Mouse (Mus musculus) adrenal gland, adult 2 months (tissue): Measurements from ENCODE around the gene Cnot10. TPM values are rescaled to one million over a fixed set of nuclear protein-coding genes. Genes with fewer than 3 reads are reported as not detected.

ENCODE experiments used
- DNase-seq: peaks from one replicate; pipeline ENCODE4 v3.0.0; 2021
- long read RNA-seq: library from polyadenylated mRNA; stranded (forward); transcript quantifications from one replicate; pipeline ENCODE4 v2.0.0, GENCODE M21; 2021
- polyA plus RNA-seq: library from polyadenylated mRNA; depleted of rRNA; stranded (reverse); fragments of >200 nt; gene quantifications from 2 replicates; pipeline ENCODE4 v1.2.3, GENCODE M21; 2012; rRNA removed
- total RNA-seq, 2 experiments: library from RNA; stranded (reverse); gene quantifications; 2 replicates each; pipeline ENCODE4 v1.2.3; 2021

Cnot10 gene
- 10 to 100 TPM; 31.9 to 36.2 TPM for total RNA-seq
- polyA plus RNA-seq, result 13.8 and 16.8 TPM in 2 replicates
- long read RNA-seq, transcript Cnot10-201 (20 exons, 2,853 nt), result major isoform, 11 of 27 reads
- long read RNA-seq, partial matches to known transcripts, result 3 of 27 reads
- long read RNA-seq, other reads (novel, unspliced or antisense), result 11 of 27 reads

GRCm38 (mm10) chr9:114639839-114640646 is at the start of gene Cnot10:
Cnot10 (minus strand) TSS chr9:114640184.
- peak; percentile 98 for DNase-seq

DNA sequence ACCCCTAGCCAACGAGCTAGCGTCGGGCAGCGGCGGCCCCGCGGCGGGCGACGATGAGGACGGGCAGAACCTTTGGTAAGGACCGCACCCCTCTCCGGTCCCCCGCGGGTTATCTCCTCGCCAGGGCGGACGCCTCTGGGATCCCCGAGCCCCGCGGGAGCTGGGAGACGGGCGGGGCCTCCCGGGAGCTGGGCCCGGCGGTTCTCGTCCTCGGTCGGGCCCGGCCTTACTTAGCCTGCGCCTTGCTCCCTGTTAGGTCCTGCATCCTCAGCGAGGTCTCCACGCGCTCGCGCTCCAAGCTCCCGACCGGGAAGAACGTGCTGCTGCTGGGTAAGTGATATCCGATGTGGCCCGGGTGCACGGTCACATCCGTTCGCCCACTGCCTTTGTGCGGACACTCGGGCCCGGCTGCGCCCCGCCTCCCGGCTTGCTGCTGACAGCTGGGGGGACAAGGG is 49.0 kb upstream of the Cnot10 start:
- no peak for DNase-seq

- peak; percentile 99 for DNase-seq
Measured at GRCm38 (mm10) chr9:114688252-114688952, 48.4 kb upstream of the Cnot10 start, which contains the start of gene Dync1li1. Dync1li1 (plus strand) TSS chr9:114688790.

DNA sequence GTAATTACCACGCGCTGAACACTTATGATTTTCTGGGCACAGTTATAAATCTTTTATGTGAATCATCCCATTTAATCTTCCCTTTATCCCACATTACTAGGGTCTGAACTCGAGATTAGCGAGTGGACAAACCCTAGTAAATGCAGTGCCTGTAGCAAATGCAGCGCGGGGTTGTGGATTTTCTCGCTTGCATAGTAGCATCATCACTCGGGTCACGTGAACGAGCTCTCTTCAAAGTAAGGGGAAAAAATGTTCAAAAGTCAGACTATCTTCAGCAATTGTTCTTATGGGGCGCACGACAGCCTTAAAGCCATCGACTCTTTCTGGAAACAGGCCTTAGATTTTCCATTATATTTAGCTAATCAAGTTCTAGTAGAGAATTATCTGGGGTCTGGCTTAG is 47.7 kb upstream of the Cnot10 start:
- no peak for DNase-seq

- DNase-seq, result no peak
Measured at GRCm38 (mm10) chr9:114686245-114686644, 46.3 kb upstream of the Cnot10 start.

DNA sequence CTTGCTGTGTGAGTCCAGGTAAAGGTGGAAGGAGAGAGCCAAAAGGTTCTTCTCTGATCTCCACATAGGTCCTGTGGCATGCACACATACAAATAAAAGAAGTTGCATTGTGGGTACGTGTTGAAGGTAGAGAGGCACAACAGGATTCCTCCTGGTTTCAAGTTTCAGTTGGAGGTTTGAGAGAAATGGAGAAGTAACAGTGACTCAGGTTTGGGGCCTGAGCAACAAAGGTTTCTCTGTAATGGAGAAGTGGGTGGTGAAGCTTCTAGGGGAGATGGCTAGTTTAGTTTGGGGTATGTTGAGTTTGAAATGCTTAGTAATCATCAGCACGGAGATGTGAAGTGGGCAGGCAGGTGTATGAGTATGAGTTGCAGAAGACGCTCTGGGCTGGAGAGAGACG is 42.2 kb upstream of the Cnot10 start:
- no peak for DNase-seq

- DNase-seq, result no peak
Measured at GRCm38 (mm10) chr9:114680531-114680930, 40.5 kb upstream of the Cnot10 start.

GRCm38 (mm10) chr9:114679944-114680343 is 40.0 kb upstream of the Cnot10 start:
- DNase-seq, result no peak

GRCm38 (mm10) chr9:114678576-114678975 is 38.6 kb upstream of the Cnot10 start:
- DNase-seq, result no peak

GRCm38 (mm10) chr9:114673626-114674025 is 33.6 kb upstream of the Cnot10 start:
- no peak for DNase-seq

GRCm38 (mm10) chr9:114672703-114673561 is 32.9 kb upstream of the Cnot10 start:
- DNase-seq, result peak; percentile 17

DNA sequence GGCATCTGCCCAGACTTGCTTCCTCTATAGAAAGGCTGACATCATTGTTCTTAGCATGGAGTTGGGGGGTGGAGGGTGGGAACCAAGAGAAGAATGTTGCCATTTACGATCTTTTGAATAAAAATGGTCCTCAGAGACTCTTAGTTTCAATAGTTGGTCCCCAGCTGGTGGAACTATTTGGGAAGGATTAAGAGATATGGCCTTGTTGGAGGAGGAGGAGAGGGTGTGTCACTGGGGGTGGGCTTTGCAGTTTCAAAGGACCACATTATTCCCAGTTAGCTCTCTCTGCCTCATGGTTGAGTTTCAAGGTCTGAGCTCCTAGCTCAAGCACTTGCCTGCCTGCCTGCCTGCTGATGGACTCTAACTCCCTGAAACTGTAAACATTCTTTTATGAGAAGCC is 32.0 kb upstream of the Cnot10 start:
- no peak for DNase-seq

GRCm38 (mm10) chr9:114669011-114669410 is 29.0 kb upstream of the Cnot10 start:
- no peak for DNase-seq

DNA sequence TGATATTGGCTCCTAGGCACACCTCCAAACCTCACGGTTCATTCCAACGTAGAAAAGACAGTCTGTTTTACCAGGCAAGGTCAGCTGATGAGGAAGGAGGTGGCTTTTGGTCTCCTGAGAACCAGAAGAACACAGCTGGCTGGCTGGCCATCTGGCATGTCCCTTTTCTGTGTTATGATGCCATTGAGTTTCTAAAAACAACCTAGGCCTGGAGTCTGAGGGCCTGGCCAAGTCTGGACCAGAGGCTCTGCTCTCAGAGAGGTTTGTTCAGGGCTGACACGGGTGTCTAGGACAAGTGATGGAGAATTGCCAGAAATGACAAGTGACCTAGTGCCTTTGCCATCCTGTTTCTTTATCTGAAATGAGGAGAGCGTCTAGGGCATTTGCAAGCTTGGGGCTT is 28.1 kb upstream of the Cnot10 start:
- no peak for DNase-seq

GRCm38 (mm10) chr9:114666858-114667257 is 26.9 kb upstream of the Cnot10 start:
- DNase-seq, result no peak

- no peak for DNase-seq
Measured at GRCm38 (mm10) chr9:114663782-114664181, 23.8 kb upstream of the Cnot10 start.

DNA sequence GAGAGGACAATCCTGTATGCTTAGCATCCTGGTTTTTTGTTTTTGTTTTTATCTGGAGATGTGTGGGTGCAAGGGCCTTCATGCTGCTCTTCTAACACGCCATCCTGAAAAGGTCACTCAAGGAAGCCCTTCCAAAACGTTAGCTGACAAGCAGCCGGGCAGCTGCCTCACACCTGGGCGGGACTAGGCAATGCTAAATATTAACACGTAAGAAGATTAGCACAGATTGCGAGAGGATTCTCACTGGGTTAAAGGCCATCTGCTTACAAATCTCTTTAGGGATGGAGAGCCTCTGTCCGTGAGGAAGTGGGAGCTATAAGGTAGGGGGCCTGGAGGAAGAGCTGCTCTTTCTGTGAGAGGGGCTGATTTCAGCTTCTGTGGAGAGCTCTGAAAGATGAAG is 22.0 kb upstream of the Cnot10 start:
- no peak for DNase-seq

GRCm38 (mm10) chr9:114660983-114661382 is 21.0 kb upstream of the Cnot10 start:
- no peak for DNase-seq

GRCm38 (mm10) chr9:114660506-114660905 is 20.5 kb upstream of the Cnot10 start:
- DNase-seq, result no peak

DNA sequence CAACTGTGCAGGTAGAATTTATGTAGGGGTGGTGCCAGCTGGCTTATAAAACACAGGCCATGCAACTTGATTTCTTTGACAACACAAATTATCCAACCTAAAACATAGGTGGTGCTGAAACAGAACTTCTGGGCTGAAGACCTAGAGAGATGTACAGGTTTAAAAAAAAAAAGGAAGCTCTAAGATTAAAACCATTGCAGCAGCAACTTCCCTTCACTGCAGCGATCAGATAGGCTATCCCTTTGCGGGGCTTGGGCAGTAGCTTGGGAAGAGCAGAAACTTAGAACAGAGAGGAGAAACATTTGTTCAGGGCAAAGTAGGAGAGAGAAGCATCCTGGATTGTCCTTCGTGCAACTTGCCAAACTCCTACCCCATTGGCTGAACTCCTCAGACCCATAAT is 16.7 kb upstream of the Cnot10 start:
- no peak for DNase-seq

DNA sequence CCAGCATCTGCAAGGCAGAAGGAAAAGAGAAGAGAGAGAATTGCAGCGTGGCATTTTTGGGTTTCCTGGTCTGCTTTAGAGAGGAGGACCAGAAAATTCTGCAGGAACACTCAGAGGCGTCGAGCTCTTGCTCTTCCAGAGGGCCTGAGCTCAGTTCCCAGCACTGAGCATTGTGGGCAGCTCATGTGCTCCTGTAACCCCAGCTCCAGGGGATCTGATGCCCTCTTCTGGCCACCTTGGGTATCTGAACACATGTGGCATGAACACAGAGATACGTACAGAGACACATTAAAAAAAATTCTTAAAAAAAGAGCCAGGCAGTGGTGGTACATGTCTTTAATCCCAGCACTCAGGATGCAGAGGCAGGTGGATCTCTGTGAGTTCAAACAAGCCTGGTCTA is 15.4 kb upstream of the Cnot10 start:
- DNase-seq, result no peak
